Mouse (Mus musculus) spleen, adult 12 weeks (tissue): ENCODE results near the gene Dusp5.
A peak's percentile ranks its signal among the peaks of the same experiment; 100 is the strongest.

Experiments
- DNase-seq: peaks from one replicate; pipeline ENCODE4 v3.0.0; 2022; ENCODE audit warnings: low spot score

Dusp5 gene

GRCm38 (mm10) chr19:53517370-53518096 is 11.4 kb upstream of the Dusp5 start:
- no peak for DNase-seq

- DNase-seq: no peak
Observed at GRCm38 (mm10) chr19:53519549-53519948, 9.4 kb upstream of the Dusp5 start.

- no peak for DNase-seq
Observed at GRCm38 (mm10) chr19:53519981-53520380, 8.9 kb upstream of the Dusp5 start.

- no peak for DNase-seq
Observed at GRCm38 (mm10) chr19:53521137-53521795, 7.6 kb upstream of the Dusp5 start.

GRCm38 (mm10) chr19:53527480-53527879 is 1.4 kb upstream of the Dusp5 start:
- no peak for DNase-seq

- DNase-seq: no peak
Observed at GRCm38 (mm10) chr19:53528131-53528621, 733 bp upstream of the Dusp5 start.

GRCm38 (mm10) chr19:53529455-53529704 is 471 bp downstream of the Dusp5 start:
- DNase-seq: no peak

- peak; percentile 4 for DNase-seq
Observed at GRCm38 (mm10) chr19:53529705-53530562, 1.0 kb downstream of the Dusp5 start.

- no peak for DNase-seq
Observed at GRCm38 (mm10) chr19:53531416-53531815, 2.5 kb downstream of the Dusp5 start.

- DNase-seq: no peak
Observed at GRCm38 (mm10) chr19:53532021-53532420, 3.1 kb downstream of the Dusp5 start.

- DNase-seq: no peak
Observed at GRCm38 (mm10) chr19:53532676-53533075, 3.8 kb downstream of the Dusp5 start.

GRCm38 (mm10) chr19:53533236-53533635 is 4.3 kb downstream of the Dusp5 start:
- no peak for DNase-seq

- DNase-seq: no peak
Observed at GRCm38 (mm10) chr19:53533810-53534601, 5.1 kb downstream of the Dusp5 start.

- no peak for DNase-seq
Observed at GRCm38 (mm10) chr19:53534757-53535410, 6.0 kb downstream of the Dusp5 start.

- no peak for DNase-seq
Observed at GRCm38 (mm10) chr19:53535421-53535820, 6.5 kb downstream of the Dusp5 start.

- DNase-seq: no peak
Observed at GRCm38 (mm10) chr19:53536251-53536650, 7.3 kb downstream of the Dusp5 start.

GRCm38 (mm10) chr19:53536731-53537666 is 8.1 kb downstream of the Dusp5 start:
- DNase-seq: no peak

GRCm38 (mm10) chr19:53538024-53538423 is 9.1 kb downstream of the Dusp5 start:
- no peak for DNase-seq

GRCm38 (mm10) chr19:53538796-53539195 is 9.9 kb downstream of the Dusp5 start:
- DNase-seq: no peak

- no peak for DNase-seq
Observed at GRCm38 (mm10) chr19:53539296-53539695, 10.4 kb downstream of the Dusp5 start.
